Mouse (Mus musculus) ES-CJ7 (cell line): Measurements from ENCODE around the gene Ccdc9.
A peak's percentile ranks its signal among the peaks of the same experiment; 100 is the strongest.
"Not testable (repeated sequence)": the region's sequence is repeated elsewhere in the genome, so short reads cannot be mapped to it uniquely, and the experiment has no call there.

Experiments
- DNase-seq: peaks from one replicate; pipeline ENCODE4 v3.0.0; 2011; ENCODE audit warnings: low read depth, low spot score

Gene Ccdc9

GRCm38 (mm10) chr7:16308093-16308492 lies 21.5 kb upstream of the Ccdc9 start, which contains the start of gene Bbc3:
Bbc3 (plus strand) TSS chr7:16308393.
- DNase-seq, result not testable (repeated sequence)

GRCm38 (mm10) chr7:16307141-16307540 lies 20.5 kb upstream of the Ccdc9 start:
- DNase-seq, result not testable (repeated sequence)

GRCm38 (mm10) chr7:16299419-16300035 lies 12.9 kb upstream of the Ccdc9 start:
- no peak for DNase-seq

- DNase-seq, result no peak
Measured at GRCm38 (mm10) chr7:16298927-16299326, 12.3 kb upstream of the Ccdc9 start.

GRCm38 (mm10) chr7:16297616-16298015 lies 11.0 kb upstream of the Ccdc9 start:
- no peak for DNase-seq

GRCm38 (mm10) chr7:16296766-16297390 lies 10.3 kb upstream of the Ccdc9 start:
- peak; percentile 93 for DNase-seq

- DNase-seq, result no peak
Measured at GRCm38 (mm10) chr7:16296146-16296545, 9.6 kb upstream of the Ccdc9 start.

- DNase-seq, result peak; percentile 83
Measured at GRCm38 (mm10) chr7:16295321-16295900, 8.8 kb upstream of the Ccdc9 start.

- DNase-seq, result peak; percentile 90
Measured at GRCm38 (mm10) chr7:16294837-16295236, 8.2 kb upstream of the Ccdc9 start.

- DNase-seq, result no peak
Measured at GRCm38 (mm10) chr7:16294346-16294745, 7.8 kb upstream of the Ccdc9 start.

GRCm38 (mm10) chr7:16287791-16288190 lies 1.2 kb upstream of the Ccdc9 start:
- DNase-seq, result no peak

- no peak for DNase-seq
Measured at GRCm38 (mm10) chr7:16287016-16287415, 421 bp upstream of the Ccdc9 start.

GRCm38 (mm10) chr7:16285450-16286025 lies 1.1 kb downstream of the Ccdc9 start:
- peak; percentile 88 for DNase-seq

GRCm38 (mm10) chr7:16284904-16285303 lies 1.7 kb downstream of the Ccdc9 start:
- DNase-seq, result no peak

- DNase-seq, result no peak
Measured at GRCm38 (mm10) chr7:16284001-16284400, 2.6 kb downstream of the Ccdc9 start.

- no peak for DNase-seq
Measured at GRCm38 (mm10) chr7:16282334-16282733, 4.3 kb downstream of the Ccdc9 start.

- no peak for DNase-seq
Measured at GRCm38 (mm10) chr7:16280721-16281120, 5.9 kb downstream of the Ccdc9 start.

GRCm38 (mm10) chr7:16274922-16275890 lies 11.4 kb downstream of the Ccdc9 start:
- no peak for DNase-seq

- DNase-seq, result peak; percentile 73
Measured at GRCm38 (mm10) chr7:16273766-16274140, 12.8 kb downstream of the Ccdc9 start.

GRCm38 (mm10) chr7:16273081-16273765 lies 13.4 kb downstream of the Ccdc9 start, which contains the start of gene Inafm1:
Inafm1 (minus strand) TSS chr7:16273617.
- peak; percentile 96 for DNase-seq

GRCm38 (mm10) chr7:16272681-16273080 lies 13.9 kb downstream of the Ccdc9 start:
- DNase-seq, result peak; percentile 48
